Mouse (Mus musculus) layer of hippocampus, adult 9-11 months (tissue): ENCODE measurements around the gene Gucy1b1.

Experiments
- DNase-seq: peaks from one replicate; pipeline ENCODE4 v3.0.0; 2022

Gucy1b1 gene

GRCm38 (mm10) chr3:82074201-82074851 lies at the start of gene Gucy1b1:
TSS of gene Gucy1b1 (minus strand) at chr3:82074689.
- peak; percentile 92 for DNase-seq

GRCm38 (mm10) chr3:82118916-82119315 lies 44.4 kb upstream of the Gucy1b1 start:
- DNase-seq, result no peak

GRCm38 (mm10) chr3:82112439-82112838 lies 38.0 kb upstream of the Gucy1b1 start:
- DNase-seq, result no peak

GRCm38 (mm10) chr3:82111986-82112385 lies 37.5 kb upstream of the Gucy1b1 start:
- DNase-seq, result no peak

DNA sequence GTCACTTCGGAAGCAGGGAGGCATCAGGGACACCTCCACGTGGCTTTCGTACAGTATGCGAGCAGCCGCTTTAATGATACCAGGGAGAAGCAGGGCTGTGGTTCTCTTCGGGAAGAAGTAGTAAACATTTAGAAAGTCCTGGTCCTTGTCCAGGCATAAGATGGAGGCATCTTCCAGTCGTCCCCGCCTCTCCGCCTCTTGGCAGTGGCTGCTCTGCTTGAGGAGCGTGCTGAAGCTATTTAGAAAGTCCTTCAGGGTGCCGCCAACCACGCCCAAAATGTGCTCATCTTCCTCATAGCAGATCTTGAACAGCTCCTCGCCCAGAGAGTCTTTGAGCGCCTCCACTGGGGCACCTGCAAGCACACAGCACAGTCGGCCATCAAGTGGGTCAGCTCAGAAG lies 34.5 kb upstream of the Gucy1b1 start:
- no peak for DNase-seq

GRCm38 (mm10) chr3:82104229-82104628 lies 29.7 kb upstream of the Gucy1b1 start:
- no peak for DNase-seq

GRCm38 (mm10) chr3:82099127-82099526 lies 24.6 kb upstream of the Gucy1b1 start:
- DNase-seq, result no peak

- DNase-seq, result no peak
These were observed 22.3 kb upstream of the Gucy1b1 start for GRCm38 (mm10) chr3:82096801-82097200.

- DNase-seq, result peak; percentile 78
These were observed 728 bp downstream of the Gucy1b1 start for GRCm38 (mm10) chr3:82073741-82074181.

DNA sequence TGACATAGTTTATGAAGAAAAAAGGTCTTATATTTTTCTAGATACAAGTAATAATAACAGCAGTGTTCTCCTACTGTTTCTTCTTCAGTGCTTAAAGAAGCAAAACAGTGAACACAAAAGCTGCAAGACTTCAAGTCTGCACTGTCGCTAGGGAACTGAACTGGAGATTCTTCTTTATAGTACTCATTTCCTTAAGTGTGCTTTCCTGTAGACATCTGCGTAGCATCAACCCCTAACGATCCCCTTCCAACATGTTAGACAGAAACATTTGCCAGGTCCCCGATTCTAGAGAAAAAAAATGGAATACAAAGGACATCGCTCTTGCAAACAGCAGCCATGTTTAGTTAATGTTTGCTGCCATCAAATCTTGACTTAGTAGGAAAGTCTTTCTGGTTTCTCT lies 6.7 kb downstream of the Gucy1b1 start:
- no peak for DNase-seq

DNA sequence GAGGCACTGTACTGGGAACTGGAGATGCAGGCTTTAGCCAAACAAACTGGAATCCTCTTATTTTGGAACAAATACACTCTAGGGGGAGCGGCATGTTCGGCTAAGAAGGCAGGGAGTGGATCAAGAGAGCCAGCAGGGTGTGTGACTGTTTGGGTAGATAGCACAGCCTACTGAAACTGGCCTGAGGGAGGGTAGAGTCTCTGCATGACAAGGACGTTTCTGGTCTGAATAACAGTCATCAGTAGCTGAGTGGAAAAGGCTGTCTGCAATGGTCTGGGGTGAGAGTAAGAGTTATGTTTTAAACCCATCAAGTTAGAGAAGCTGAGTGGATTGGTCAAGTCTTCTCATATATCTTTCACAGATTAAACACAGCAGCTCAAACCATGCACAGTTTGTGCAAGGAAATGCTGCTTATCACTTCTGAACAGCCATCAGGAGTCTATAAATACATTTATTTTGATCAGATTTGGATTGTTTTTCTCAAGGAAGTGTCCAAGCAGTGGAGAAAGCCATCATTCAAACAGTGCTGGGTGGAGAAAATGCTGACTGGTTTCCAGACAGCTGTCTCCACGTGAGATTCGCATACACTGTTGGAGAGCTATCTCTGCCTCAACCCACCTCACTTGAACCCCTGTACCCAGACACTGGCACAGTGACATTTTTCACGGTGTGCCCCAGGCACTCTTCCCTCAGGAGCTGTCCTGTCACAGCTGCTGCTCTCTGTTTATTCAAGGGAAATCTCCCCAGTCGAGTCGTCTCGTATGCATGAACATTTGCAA lies 12.9 kb downstream of the Gucy1b1 start:
- no peak for DNase-seq

- no peak for DNase-seq
These were observed 17.3 kb downstream of the Gucy1b1 start for GRCm38 (mm10) chr3:82057201-82057600.

DNA sequence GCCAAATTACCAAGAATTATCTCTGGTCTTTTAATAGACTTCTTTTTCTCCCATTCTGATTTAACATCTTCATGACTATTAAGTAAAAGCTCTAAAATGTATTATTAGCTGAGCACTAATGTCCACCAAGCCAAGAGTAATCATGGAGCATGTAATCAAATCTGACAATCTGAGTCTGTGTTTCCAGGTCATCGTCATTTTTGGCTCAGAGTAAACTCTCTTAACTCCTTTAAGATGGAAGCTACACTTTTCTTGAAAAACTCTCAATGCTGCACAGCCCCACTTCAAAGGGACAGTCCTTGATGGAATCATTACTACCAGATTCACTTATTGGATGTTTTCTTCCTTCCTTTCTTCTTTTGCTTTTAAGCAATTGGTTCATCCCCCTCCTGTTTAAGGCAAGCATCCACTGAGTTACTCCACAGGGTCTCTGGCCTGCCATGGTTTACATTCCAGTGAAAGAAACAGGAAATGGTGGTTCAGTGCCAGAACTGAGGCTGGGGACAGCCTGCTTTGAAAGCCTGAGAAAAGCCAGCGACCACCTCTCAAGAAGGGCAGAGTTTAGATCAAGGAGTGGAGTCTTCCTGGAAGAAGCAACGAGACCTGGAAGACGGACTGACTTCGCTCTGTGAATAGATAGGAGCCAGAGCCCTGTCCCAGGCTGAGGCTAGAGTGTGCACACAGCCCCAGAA lies 20.1 kb downstream of the Gucy1b1 start:
- no peak for DNase-seq

- no peak for DNase-seq
These were observed 22.5 kb downstream of the Gucy1b1 start for GRCm38 (mm10) chr3:82052029-82052428.

DNA sequence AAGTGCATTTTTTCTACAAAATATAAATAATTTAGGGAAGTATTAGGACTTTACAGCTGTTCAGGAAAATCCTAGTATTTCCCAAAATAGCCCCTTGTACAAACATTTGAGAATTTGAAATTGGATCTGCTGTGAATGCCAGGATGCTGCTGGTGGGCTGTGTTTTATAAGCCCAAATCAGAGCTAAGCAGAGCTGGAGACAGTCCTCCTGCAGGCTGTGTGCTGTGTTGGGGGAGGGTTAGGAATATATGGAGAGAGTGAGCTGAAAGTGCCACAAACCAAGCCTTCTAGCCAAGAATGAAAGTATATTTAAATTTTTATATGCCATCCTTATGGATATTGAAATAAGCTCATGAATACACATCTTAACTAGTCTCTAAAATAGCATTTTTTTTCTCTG lies 23.0 kb downstream of the Gucy1b1 start:
- no peak for DNase-seq

- no peak for DNase-seq
These were observed 25.8 kb downstream of the Gucy1b1 start for GRCm38 (mm10) chr3:82048681-82049080.

- DNase-seq, result no peak
These were observed 26.4 kb downstream of the Gucy1b1 start for GRCm38 (mm10) chr3:82048078-82048477.

DNA sequence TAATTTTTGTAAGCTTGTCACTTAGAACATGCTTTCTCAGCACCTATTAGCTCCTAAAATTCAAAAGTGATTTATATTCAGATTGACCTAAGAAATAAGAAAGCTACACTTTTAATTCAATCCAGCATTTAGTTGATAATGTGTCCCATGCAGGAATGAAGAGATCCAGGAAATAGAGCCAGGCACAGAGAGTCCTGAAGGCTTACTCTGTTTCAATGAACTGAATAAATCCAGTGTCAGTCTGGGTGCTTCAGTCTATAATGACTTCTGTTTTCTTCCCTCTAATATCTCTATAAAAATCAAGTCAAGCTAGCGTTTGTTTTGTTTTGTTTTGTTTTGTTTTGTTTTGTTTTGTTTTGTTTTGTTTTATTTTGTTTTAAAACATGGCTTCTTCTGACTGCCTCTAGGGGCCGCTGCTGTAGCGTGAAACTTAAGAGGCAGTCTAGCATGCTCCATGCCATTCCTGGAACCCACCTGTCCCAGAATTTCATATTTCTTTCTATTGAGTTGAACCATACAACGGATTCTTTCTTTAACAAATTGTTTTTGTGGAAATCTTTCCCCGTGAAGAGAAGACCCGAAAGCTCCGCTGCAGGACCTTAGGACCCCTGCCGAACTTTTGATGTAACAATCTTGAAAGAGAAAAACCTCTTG lies 27.3 kb downstream of the Gucy1b1 start:
- no peak for DNase-seq

DNA sequence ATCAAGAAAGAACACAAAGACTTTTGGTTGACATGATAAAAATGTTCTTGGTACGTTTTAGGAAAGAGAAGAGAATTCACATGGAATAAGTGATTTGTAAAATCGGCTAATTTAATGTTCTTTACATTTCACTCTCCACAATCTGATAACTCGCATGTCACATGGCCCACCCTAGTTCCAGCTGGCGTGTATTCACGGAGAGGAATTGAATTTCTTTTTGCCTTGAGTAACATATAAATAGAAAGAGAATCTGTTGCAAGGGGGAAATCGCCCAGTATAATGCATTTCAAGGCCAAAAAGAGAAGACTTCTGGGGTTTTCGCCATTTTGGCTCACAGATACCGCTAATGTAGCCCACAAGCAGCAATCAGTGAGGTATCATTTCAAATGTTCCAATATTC lies 28.4 kb downstream of the Gucy1b1 start:
- no peak for DNase-seq

DNA sequence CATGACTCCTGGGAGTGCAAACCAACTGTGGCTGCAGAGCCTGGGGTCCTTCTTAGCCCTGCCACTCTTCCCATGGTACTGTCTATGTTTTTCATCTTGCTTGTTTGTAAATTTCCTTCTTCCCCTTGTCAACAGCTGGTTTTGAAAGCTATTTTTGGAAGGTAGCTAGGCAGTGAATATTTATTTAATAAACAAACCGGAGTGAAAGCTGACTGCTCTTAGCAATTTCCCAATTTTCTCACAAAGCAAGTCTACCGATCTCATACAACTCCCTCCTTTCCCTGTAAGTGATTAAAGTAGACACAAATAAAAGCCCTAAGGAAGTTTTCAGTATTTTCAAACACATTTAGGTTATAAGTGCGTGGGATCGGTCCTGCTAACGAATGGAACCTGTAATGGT lies 29.6 kb downstream of the Gucy1b1 start:
- DNase-seq, result no peak

DNA sequence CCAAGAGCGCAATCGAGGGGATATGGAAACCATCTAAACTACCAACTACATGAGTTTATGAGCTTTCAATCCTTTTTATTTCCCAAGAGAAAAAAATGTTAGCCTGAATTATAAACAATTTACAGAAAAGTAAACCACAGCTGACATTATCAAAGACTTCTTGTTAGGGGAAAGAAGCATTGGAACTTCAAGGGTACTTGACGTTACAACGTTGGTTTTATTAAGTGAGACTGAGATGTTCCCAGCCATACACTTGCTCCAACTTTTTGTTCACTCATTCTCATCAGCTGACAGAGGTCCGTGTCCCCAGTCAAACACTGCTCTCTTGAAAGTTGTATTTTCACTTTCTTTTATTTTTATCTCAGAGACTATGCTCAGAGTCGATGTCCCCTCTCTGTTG lies 30.8 kb downstream of the Gucy1b1 start:
- DNase-seq, result no peak

DNA sequence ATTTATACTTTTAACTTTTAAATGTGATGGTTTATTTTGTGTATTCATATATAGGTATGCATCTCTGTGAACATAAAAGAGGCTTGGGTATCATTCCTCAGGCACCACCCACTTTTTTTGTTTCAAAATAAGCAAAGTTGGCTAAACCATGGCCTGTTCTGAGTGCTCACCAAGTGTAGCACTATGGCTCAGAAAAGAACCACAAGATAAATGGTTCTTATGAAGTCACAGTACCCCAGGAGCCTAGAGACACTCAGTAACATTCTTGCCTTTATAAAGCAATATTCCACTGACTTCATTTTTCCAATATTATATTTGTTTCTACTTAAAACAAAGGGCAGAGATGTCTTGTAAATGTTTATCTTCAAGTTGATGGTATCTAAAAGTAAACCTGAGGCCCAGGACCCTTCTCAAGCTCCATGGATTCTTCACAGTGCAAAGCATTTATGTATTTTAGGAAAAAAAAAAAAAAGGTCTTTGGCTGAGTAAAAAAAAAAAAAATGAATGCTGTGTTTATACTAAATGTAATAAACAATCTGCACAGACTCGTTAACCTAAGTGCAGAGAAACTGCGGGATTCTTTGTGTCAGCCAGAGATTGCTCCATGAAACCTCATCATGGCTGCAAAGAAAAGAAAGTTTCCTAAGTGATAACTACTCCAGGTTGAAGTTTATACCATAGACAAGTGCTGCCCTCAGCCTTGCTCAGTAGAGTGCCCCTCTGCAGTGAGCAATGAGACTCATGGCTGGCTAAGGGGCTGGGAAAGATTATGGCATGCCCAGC lies 38.0 kb downstream of the Gucy1b1 start:
- no peak for DNase-seq
